Mouse (Mus musculus) kidney, embryonic 14.5 days (tissue): ENCODE data around the gene Hdc. TPM values are rescaled to one million over a fixed set of nuclear protein-coding genes. Genes with fewer than 3 reads are reported as not detected.

ENCODE experiments used
- ATAC-seq: fragments of 200-750 bp; cut with Nextera tagmentation; 2 replicates; pipeline ENCODE4 v1.8.0; 2017; ENCODE audit warnings: moderate number of reproducible peaks, mild to moderate bottlenecking, moderate TSS enrichment, moderate library complexity; ENCODE audit not compliant: low FRiP score, low TSS enrichment
- H3K27ac ChIP-seq: fragments of 300-500 bp; sonication (generic); 2 replicates; pipeline ENCODE4 v1.5.1; 2014; ENCODE audit warnings: low read depth, mild to moderate bottlenecking, low read length, moderate library complexity, mixed read lengths
- H3K27me3 ChIP-seq: fragments of 300-500 bp; sonication (generic); 2 replicates; pipeline ENCODE4 v1.6.1; 2014; ENCODE audit warnings: mild to moderate bottlenecking, low read length; ENCODE audit not compliant: control insufficient read depth, insufficient read depth
- H3K36me3 ChIP-seq: fragments of 300-500 bp; sonication (generic); 2 replicates; pipeline ENCODE4 v1.6.1; 2014; ENCODE audit warnings: low read length, mixed read lengths; ENCODE audit not compliant: control insufficient read depth, insufficient read depth
- H3K4me1 ChIP-seq: fragments of 300-500 bp; sonication (generic); 2 replicates; pipeline ENCODE4 v1.6.1; 2014; ENCODE audit warnings: low read length, mixed read lengths; ENCODE audit not compliant: control insufficient read depth, insufficient read depth
- H3K4me2 ChIP-seq: fragments of 300-500 bp; sonication (generic); replicated peaks from 2 replicates; pipeline ENCODE4 v1.6.1; 2014; ENCODE audit warnings: low read depth, mild to moderate bottlenecking, low read length
- H3K4me3 ChIP-seq: fragments of 300-500 bp; sonication (generic); 2 replicates; pipeline ENCODE4 v1.5.1; 2014; ENCODE audit warnings: mild to moderate bottlenecking, low read length
- H3K9ac ChIP-seq: fragments of 300-500 bp; sonication (generic); 2 replicates; pipeline ENCODE4 v1.6.1; 2014; ENCODE audit warnings: low read depth, mild to moderate bottlenecking, low read length, moderate library complexity
- H3K9me3 ChIP-seq: fragments of 300-500 bp; sonication (generic); 2 replicates; pipeline ENCODE4 v1.6.1; 2016; ENCODE audit warnings: low read length; ENCODE audit not compliant: control insufficient read depth
- WGBS: fragments of 180-500 bp; shearing (Covaris S2); extraction: QIAGEN DNeasy Blood & Tissue Kit; methylation state at CpG from one replicate; pipeline ENCODE4 v1.1.7; 2014; 5-methylcytosine and 5-hydroxymethylcytosine counted together
- polyA plus RNA-seq: library from polyadenylated mRNA; unstranded; fragments of >200 nt; fragmentation: Nextera tagmentation; extraction: Ambion mirVana; gene quantifications from 2 replicates; pipeline ENCODE4 v1.2.1, GENCODE M21; 2014

Hdc gene
- polyA plus RNA-seq, 1 experiment from 2014 or later: 45.6 TPM

DNA sequence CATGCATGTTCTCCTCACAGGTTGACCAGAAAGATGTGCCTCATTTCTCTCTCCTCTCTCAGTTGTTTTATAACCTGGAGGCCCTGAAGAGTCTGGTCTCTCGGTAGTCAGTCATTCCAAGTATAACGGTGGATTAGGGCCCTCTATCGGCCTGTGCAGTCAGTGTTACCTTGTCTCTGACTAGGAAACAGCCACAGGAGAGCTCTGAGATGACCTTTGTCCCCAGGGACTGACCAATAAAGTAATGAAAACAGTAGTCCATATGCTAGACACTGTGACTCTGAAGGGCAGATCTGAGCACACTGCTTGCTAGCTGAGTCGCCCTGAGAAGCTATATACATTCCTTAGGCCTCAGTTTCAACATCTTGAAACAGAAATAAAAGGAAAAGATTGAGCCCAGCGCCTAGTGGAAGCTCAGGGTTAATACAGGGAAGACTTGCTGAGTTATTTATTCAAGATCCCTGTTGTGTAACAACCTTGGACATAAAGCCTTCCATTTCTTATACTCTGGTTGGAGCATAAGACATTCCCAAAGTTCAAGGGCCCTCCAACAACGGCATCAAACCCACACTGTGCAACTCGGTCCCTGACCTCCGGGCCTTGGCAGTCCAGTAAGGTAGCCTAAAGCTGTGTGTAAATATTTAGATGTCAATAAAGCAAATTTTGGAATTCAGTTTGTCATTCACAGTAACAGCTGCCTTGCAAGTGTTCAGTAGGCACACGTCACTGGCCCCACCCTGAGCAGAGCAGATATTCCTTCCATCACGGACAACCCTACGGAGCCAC is 43.5 kb downstream of the Hdc start:
- H3K4me2 ChIP-seq: no peak overlapping the region
- H3K27ac ChIP-seq: no peak overlapping the region
- H3K4me1 ChIP-seq: no peaks in the 10 kb centered on the region
- no peaks in the 10 kb centered on the region for H3K9me3 ChIP-seq
- 74% methylated on average over 11 of the region's 11 CpGs for WGBS
- no peaks in the 10 kb centered on the region for H3K27me3 ChIP-seq
- ATAC-seq: no peak
- no peak overlapping the region for H3K4me3 ChIP-seq
- no peaks in the 10 kb centered on the region for H3K36me3 ChIP-seq
- no peak overlapping the region for H3K9ac ChIP-seq

DNA sequence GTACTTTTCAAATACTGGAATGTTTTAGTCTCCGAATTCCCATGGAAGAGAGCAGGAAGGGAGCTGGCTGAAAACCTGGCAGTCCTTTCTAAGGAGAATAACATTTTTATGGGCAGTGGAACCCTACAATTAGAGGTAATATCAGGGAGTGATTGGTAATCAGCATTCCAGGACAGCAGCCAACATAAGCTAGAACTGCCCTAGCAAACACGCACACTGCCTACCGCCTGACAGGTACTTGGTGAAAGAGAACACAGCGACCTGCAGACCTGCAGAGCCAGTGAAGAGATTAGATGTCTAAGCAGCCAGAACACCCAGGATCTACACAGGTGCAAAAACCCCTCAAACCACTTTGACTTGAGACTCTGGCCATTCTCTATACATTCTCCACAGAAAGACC is 46.4 kb downstream of the Hdc start:
- H3K4me2 ChIP-seq: no peak overlapping the region
- 82% methylated on average over 4 of the region's 4 CpGs for WGBS
- no peaks in the 10 kb centered on the region for H3K27me3 ChIP-seq
- no peaks in the 10 kb centered on the region for H3K36me3 ChIP-seq
- H3K9me3 ChIP-seq: no peaks in the 10 kb centered on the region
- no peaks in the 10 kb centered on the region for H3K4me1 ChIP-seq
- H3K9ac ChIP-seq: no peak overlapping the region
- ATAC-seq: no peak
- H3K27ac ChIP-seq: no peak overlapping the region
- H3K4me3 ChIP-seq: no peak overlapping the region

DNA sequence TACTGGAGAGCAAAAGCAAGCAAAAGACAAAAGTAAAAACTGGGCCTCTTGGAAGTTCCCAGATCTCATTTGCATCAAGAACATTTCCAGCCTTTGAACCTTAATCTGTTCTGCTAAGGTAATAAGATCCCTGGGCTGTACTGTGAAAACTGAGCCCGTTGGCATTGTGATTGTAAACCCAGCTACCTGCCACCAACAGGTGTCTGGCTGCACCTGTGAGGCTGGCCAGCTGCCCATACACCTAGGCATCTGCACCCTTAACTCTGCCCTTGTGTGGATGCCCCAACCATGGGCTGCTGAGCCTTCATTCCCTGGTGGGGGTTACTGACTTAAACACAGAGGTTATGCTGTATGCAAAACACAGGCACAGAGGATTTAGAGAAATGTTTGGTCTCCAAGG is 46.9 kb downstream of the Hdc start:
- ATAC-seq: no peak
- no peak overlapping the region for H3K27ac ChIP-seq
- no peak overlapping the region for H3K4me3 ChIP-seq
- 42% methylated on average over 1 of the region's 1 CpGs for WGBS
- no peak overlapping the region for H3K4me2 ChIP-seq
- H3K9ac ChIP-seq: no peak overlapping the region
- no peaks in the 10 kb centered on the region for H3K27me3 ChIP-seq
- H3K4me1 ChIP-seq: no peaks in the 10 kb centered on the region
- no peaks in the 10 kb centered on the region for H3K9me3 ChIP-seq
- no peaks in the 10 kb centered on the region for H3K36me3 ChIP-seq

DNA sequence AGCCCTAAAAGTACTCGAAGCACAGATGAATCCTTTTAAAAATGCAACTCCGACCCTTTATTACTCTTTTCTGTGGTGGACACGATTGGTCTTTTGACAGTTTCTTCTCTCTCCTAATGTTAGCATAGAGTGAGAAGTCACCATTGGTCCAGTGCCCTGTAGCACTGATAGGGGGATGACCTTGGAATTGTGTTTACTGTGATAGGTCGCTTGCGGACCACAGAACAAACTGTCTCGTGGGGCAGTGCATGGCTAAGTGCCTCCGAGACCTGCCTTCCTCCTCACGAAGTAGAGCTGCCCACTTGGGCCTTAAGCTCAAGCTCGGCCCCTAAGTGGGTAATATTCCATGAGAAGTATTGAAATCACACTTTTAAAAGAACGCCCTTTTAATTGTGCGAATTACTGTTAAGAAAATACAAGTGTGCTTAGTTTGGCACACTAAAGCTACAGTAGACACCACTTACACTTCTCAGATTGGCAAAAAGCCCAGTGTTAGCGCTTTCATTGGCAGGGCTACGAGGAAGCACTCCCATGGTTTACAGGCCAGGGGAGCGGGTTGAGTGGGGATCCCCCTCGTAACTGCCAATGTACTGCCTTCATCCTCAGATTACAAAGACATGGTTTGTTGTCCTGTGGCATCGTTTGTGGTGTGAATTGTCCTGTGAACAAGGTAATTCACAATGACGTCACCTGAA is 55.5 kb downstream of the Hdc start:
- Histone ChIP-seq H3K9ac (no peak overlapping the region), H3K4me3 (no peak overlapping the region), H3K27me3 (no peaks in the 10 kb centered on the region), H3K36me3 (no peaks in the 10 kb centered on the region), H3K27ac (no peak overlapping the region), H3K4me1 (no peaks in the 10 kb centered on the region), H3K9me3 (no peaks in the 10 kb centered on the region), H3K4me2 (no peak overlapping the region)
- WGBS: 67% methylated on average over 17 of the region's 17 CpGs
- no peak for ATAC-seq

DNA sequence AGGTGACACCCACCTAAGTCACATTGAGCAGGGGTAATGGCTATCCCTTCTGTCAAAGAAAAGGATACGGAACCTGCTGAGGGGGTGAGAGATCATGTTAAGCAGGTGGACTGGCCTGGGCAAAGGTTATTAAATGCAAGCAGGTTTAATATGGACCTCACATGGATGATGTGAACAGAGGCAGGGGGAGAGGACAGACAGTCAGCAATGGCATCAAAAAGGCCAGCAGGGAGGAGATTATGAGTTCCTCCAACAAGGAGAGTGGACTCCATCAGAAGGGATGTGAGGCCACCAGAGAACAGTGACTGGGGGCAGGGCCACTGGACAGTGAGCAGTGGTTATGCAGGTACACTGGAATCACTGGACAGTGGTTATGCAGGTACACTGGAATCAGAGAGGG is 59.0 kb downstream of the Hdc start:
- H3K4me1 ChIP-seq: no peaks in the 10 kb centered on the region
- H3K27ac ChIP-seq: no peak overlapping the region
- WGBS: 77% methylated on average over 1 of the region's 1 CpGs
- no peaks in the 10 kb centered on the region for H3K9me3 ChIP-seq
- no peak overlapping the region for H3K4me3 ChIP-seq
- no peak overlapping the region for H3K4me2 ChIP-seq
- no peak overlapping the region for H3K9ac ChIP-seq
- ATAC-seq: no peak
- no peaks in the 10 kb centered on the region for H3K36me3 ChIP-seq
- H3K27me3 ChIP-seq: no peaks in the 10 kb centered on the region

DNA sequence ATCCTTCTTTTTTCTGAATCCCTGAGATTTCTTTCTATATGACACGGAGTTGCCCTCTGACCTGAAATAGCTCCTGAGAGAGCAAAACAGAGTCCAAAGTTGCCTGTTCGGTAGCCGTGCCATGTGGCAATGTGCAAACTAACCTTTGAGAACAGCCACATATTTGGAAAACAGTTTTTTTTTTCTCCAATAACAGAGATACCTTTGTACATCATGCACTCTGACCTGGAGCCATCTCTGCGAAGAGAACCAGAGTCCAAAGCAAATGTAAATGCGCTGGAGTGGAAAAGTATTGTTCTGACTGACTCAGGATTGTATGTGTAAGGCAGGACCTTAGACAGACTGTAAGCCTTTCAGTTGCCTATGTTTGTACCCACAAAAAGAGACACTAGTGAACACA is 63.6 kb downstream of the Hdc start:
- WGBS: 85% methylated on average over 5 of the region's 5 CpGs
- no peak for ATAC-seq
- Histone ChIP-seq H3K4me1 (peaks cover 2% of the 10 kb centered on the region; the same call in 1 of the 2 replicates), H3K36me3 (no peaks in the 10 kb centered on the region), H3K4me2 (no peak overlapping the region), H3K27me3 (peaks cover 36% of the 10 kb centered on the region), H3K9ac (no peak overlapping the region), H3K9me3 (no peaks in the 10 kb centered on the region), H3K4me3 (no peak overlapping the region), H3K27ac (no peak overlapping the region)

DNA sequence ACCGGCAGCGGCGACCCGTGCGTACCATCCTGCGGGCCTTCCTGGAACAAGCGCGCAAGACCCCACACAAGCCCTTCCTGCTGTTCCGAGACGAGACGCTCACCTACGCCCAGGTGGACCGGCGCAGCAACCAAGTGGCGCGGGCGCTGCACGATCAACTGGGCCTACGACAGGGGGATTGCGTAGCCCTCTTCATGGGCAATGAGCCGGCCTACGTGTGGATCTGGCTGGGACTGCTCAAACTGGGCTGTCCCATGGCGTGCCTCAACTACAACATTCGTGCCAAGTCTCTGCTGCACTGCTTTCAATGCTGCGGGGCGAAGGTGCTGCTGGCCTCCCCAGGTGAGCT is 65.8 kb downstream of the Hdc start:
- H3K27me3 ChIP-seq: peaks cover 36% of the 10 kb centered on the region
- ATAC-seq: peak; percentile 63

DNA sequence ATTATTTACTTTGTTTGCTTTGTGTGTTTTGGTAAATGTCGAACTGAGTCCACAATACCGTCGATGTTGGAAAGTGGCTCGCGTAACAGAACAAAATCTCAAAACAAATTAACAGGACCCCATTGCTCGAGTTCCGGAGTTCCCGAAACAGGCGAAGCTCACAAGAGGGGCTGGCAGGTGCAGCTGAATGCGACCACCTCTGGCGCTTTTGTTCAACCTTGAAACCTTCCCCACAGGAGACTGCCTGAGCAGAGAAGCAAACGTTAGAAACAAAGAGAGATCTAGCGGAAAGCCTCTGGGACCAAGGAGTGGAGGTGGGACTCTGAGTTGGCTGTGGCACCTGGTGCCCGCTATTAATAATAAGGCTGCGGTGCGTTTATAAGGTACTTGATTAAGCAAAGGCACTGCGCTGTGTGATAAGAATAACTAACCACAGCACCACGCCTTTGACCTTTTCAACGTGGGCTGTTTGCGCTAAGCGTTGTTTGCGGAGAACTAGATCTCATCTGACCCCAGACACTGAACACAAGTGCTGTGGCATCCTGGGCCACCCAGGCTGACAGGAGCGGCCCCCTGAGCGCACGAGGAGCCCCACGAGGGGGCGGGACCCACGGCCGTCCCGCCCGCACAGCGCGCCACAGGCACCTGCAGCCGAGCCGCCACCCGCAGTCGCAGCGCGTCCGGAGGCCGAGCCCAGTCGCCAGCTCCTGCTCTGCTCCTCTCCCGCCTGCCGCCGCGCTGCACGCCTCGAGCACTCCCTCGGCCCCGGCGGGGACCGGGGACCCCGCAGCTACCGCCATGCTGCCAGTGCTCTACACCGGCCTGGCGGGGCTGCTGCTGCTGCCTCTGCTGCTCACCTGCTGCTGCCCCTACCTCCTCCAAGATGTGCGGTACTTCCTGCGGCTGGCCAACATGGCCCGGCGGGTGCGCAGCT is 66.5 kb downstream of the Hdc start, which contains the start of gene Slc27a2:
Gene Slc27a2, plus strand, starts transcription at position 51 of the 934 bp plus-strand sequence.
- under 1% methylated on average over 61 of the region's 61 CpGs for WGBS
- Histone ChIP-seq H3K9me3 (no peaks in the 10 kb centered on the region), H3K27me3 (peaks cover 36% of the 10 kb centered on the region), H3K4me1 (peaks cover 2% of the 10 kb centered on the region; the same call in 1 of the 2 replicates), H3K36me3 (no peaks in the 10 kb centered on the region), H3K4me2 (peak within 1 kb of the TSS; percentile 82), H3K4me3 (peak within 1 kb of the TSS; percentile 49), H3K27ac (no peak within 1 kb of the TSS), H3K9ac (peak within 1 kb of the TSS; percentile 51)
- ATAC-seq: peak; percentile 86

More for the DNA sequence above, 65.8 kb downstream of the Hdc start:
- H3K9me3 ChIP-seq: no peaks in the 10 kb centered on the region
- H3K27ac ChIP-seq: no peak overlapping the region
- peak overlapping the region; percentile 51; the same call in 1 of the 2 replicates for H3K9ac ChIP-seq
- WGBS: under 1% methylated on average over 26 of the region's 26 CpGs
- H3K4me3 ChIP-seq: peak overlapping the region; percentile 49
- no peaks in the 10 kb centered on the region for H3K36me3 ChIP-seq
- H3K4me1 ChIP-seq: peaks cover 2% of the 10 kb centered on the region; the same call in 1 of the 2 replicates
- peak overlapping the region; percentile 82 for H3K4me2 ChIP-seq
